22 mouse cellular contexts compared by ENCODE assay signal in genomic region chr7:121941640-121942039, GRCm38 (mm10). TPM values are rescaled to one million over a fixed set of nuclear protein-coding genes. Genes with fewer than 3 reads are reported as not detected.
DNase-seq lines count a peak whose midpoint lies in the region; ATAC-seq and TF ChIP-seq lines count a peak whose summit lies in the region.
"Had no signal": no experiment of that assay in that cellular context is flagged by ENCODE, and none has a peak within 500 bp of the region (broad histone marks: within the 10 kb centered on the region; RNA-seq: fewer than 3 reads in every experiment).

No protein-coding gene starts in this region.

- ATAC-seq in lung, postnatal 0 days: peak; percentile 62
- no peak for ATAC-seq in kidney, embryonic 16.5 days (ENCODE audit: low FRiP score, low TSS enrichment)
- ATAC-seq in cerebellum, adult (ENCODE audit: insufficient number of reproducible peaks, low FRiP score, low TSS enrichment): no peak
- ATAC-seq: forebrain, embryonic 14.5 days had no signal

- 54% methylated on average over 3 of the region's 3 CpGs for WGBS in lung, postnatal 0 days
- WGBS in kidney, embryonic 16.5 days: 72% methylated on average over 3 of the region's 3 CpGs

- H3K4me3 ChIP-seq in lung, postnatal 0 days (ENCODE audit: low read depth, low read length): no peak overlapping the region
- no peak overlapping the region for H3K4me3 ChIP-seq in kidney, embryonic 16.5 days (ENCODE audit: low read length)
- H3K4me3 ChIP-seq: embryonic facial prominence, embryonic 15.5 days; erythroblast, embryonic 14.5 days; forebrain, embryonic 10.5 days; heart, embryonic 10.5 days; hindbrain, embryonic 12.5 days had no signal

- TF ChIP-seq EP300 in lung, postnatal 0 days (IDR thresholded peaks at IDR 0.05): peak; percentile 74

- H3K4me1 ChIP-seq in lung, postnatal 0 days (ENCODE audit: insufficient read depth, low read depth, low read length): no peaks in the 10 kb centered on the region
- H3K4me1 ChIP-seq in kidney, embryonic 16.5 days (ENCODE audit: insufficient read depth, low read length): peaks cover 8% of the 10 kb centered on the region; the same call in 1 of the 2 replicates
- H3K4me1 ChIP-seq: forebrain, embryonic 10.5 days had no signal

- TF ChIP-seq CTCF in lung, postnatal 0 days (IDR thresholded peaks at IDR 0.05): no peak

- peak; percentile 59 for DNase-seq in kidney, adult 9 months
- no peak for DNase-seq in kidney, postnatal 4 days
- DNase-seq in lung, postnatal 0 days (ENCODE audit: low spot score): peak; percentile 77
- DNase-seq in lung, postnatal 10 days: no peak
- no peak for DNase-seq in right cerebral cortex, postnatal 4 days
- DNase-seq: adrenal gland, adult 8-10 months; adrenal gland, postnatal 36 days; cerebellum, adult 11 months; cerebellum, adult 8-10 months; cerebellum, postnatal 14 days; embryo, embryonic 11 days; gastrocnemius, postnatal 10 days; heart, adult 18-20 months; heart, postnatal 4 days had no signal

- H3K9ac ChIP-seq in lung, postnatal 0 days (replicated peaks; ENCODE audit: low read depth): no peak overlapping the region
- no peak overlapping the region for H3K9ac ChIP-seq in kidney, embryonic 16.5 days (replicated peaks; ENCODE audit: low read length)
- H3K9ac ChIP-seq: embryonic facial prominence, embryonic 15.5 days; hindbrain, embryonic 12.5 days had no signal

- no peaks in the 10 kb centered on the region for H3K36me3 ChIP-seq in lung, postnatal 0 days (ENCODE audit: insufficient read depth, low read length)
- H3K36me3 ChIP-seq in kidney, embryonic 16.5 days (ENCODE audit: insufficient read depth, low read length): peaks cover 9% of the 10 kb centered on the region; the same call in 1 of the 2 replicates

- peak overlapping the region; percentile 71 for H3K27ac ChIP-seq in lung, postnatal 0 days (ENCODE audit: low read length)
- H3K27ac ChIP-seq in kidney, embryonic 16.5 days (ENCODE audit: low read length): peak overlapping the region; percentile 75; the same call in 1 of the 2 replicates
- H3K27ac ChIP-seq: embryonic facial prominence, embryonic 15.5 days; forebrain, embryonic 10.5 days; heart, embryonic 10.5 days; hindbrain, embryonic 12.5 days had no signal

- H3K4me2 ChIP-seq in lung, postnatal 0 days (replicated peaks; ENCODE audit: low read depth, low read length): no peak overlapping the region
- H3K4me2 ChIP-seq in kidney, embryonic 16.5 days (replicated peaks; ENCODE audit: low read depth, low read length): no peak overlapping the region
- H3K4me2 ChIP-seq: embryonic facial prominence, embryonic 15.5 days; hindbrain, embryonic 12.5 days had no signal

- no peaks in the 10 kb centered on the region for H3K9me3 ChIP-seq in lung, postnatal 0 days (ENCODE audit: low read length)
- no peaks in the 10 kb centered on the region for H3K9me3 ChIP-seq in kidney, embryonic 16.5 days (ENCODE audit: low read length)
- H3K9me3 ChIP-seq: embryonic facial prominence, embryonic 15.5 days; forebrain, embryonic 10.5 days; heart, embryonic 10.5 days; hindbrain, embryonic 12.5 days had no signal

- H3K27me3 ChIP-seq in lung, postnatal 0 days (replicated peaks; ENCODE audit: insufficient read depth, low read length): no peaks in the 10 kb centered on the region
- H3K27me3 ChIP-seq in kidney, embryonic 16.5 days (ENCODE audit: insufficient read depth, low read length): no peaks in the 10 kb centered on the region
- H3K27me3 ChIP-seq: embryonic facial prominence, embryonic 15.5 days; hindbrain, embryonic 12.5 days had no signal

RNA-seq across cellular contexts. Expression of gene Cog7, which starts 39.9 kb away (rescaled TPM):
- polyA plus RNA-seq in lung, postnatal 0 days (2015; fragmentation: Nextera tagmentation; extraction: Ambion mirVana): 13.4 and 18.3 TPM in 2 replicates
- 32.9 and 33.0 TPM in 2 replicates for polyA plus RNA-seq in kidney, embryonic 16.5 days (2015; fragmentation: Nextera tagmentation; extraction: Ambion mirVana)

Comparison
In these comparisons a context has a peak if more than half of its experiments do, and no peak if none do; other contexts are left out.
1. DNase-seq: peak in kidney, adult 9 months (single experiment) and lung, postnatal 0 days (single experiment); none in kidney, postnatal 4 days (0 of 2), lung, postnatal 10 days (single experiment) and right cerebral cortex, postnatal 4 days (single experiment).